ENCODE assay signal across 11 mouse cellular contexts in genomic region chr5:124966622-124967332, GRCm38 (mm10). TPM values are rescaled to one million over a fixed set of nuclear protein-coding genes. Genes with fewer than 3 reads are reported as not detected.
A peak's percentile ranks its signal among the peaks of the same experiment; 100 is the strongest.
DNase-seq lines count a peak whose midpoint lies in the region; ATAC-seq and TF ChIP-seq lines count a peak whose summit lies in the region.
"Had no signal": no experiment of that assay in that cellular context is flagged by ENCODE, and none has a peak within 500 bp of the region (broad histone marks: within the 10 kb centered on the region; RNA-seq: fewer than 3 reads in every experiment).

No protein-coding gene starts in this region.

- ATAC-seq in forebrain, postnatal 0 days, result peak; percentile 74
- no peak for ATAC-seq in forebrain, embryonic 14.5 days
- ATAC-seq: CD4-positive, CD25-positive, alpha-beta regulatory T cell, adult 4 months had no signal

- no peaks in the 10 kb centered on the region for H3K4me1 ChIP-seq in forebrain, postnatal 0 days (ENCODE audit: insufficient read depth)
- 0 out of 2 replicates have a peak, but pooled peaks cover 2% of the 10 kb centered on the region for H3K4me1 ChIP-seq in forebrain, embryonic 14.5 days (ENCODE audit: control insufficient read depth, insufficient read depth, low read length)

- H3K4me3 ChIP-seq in forebrain, postnatal 0 days (ENCODE audit: low read depth, low read length), result no peak overlapping the region
- H3K4me3 ChIP-seq in forebrain, embryonic 14.5 days (ENCODE audit: low read depth, low read length), result no peak overlapping the region
- H3K4me3 ChIP-seq: kidney, embryonic 15.5 days had no signal

- no peaks in the 10 kb centered on the region for H3K36me3 ChIP-seq in forebrain, postnatal 0 days (ENCODE audit: insufficient read depth)
- no peaks in the 10 kb centered on the region for H3K36me3 ChIP-seq in forebrain, embryonic 14.5 days (ENCODE audit: control insufficient read depth, insufficient read depth, low read length)
- H3K36me3 ChIP-seq: kidney, embryonic 15.5 days had no signal

- no peak overlapping the region for H3K4me2 ChIP-seq in forebrain, postnatal 0 days (ENCODE audit: low read depth)
- H3K4me2 ChIP-seq in forebrain, embryonic 14.5 days (ENCODE audit: low read length), result no peak overlapping the region
- H3K4me2 ChIP-seq: heart, embryonic 11.5 days; kidney, embryonic 15.5 days had no signal

- DNase-seq in forebrain, postnatal 0 days, result peak; percentile 50
- no peak for DNase-seq in forebrain, embryonic 14.5 days (ENCODE audit: low spot score)
- DNase-seq in urinary bladder, adult 18-20 months (ENCODE audit: low spot score in 2 of 2), result peak; percentile 26 to 35
- no peak for DNase-seq in urinary bladder, adult 2 months (ENCODE audit: low spot score)
- peak; percentile 34 to 43 for DNase-seq in gastrocnemius, postnatal 36 days
- no peak for DNase-seq in frontal cortex, postnatal 25 days (ENCODE audit: low spot score in 2 of 2)
- no peak for DNase-seq in adipocyte (ENCODE audit: low spot score)
- no peak for DNase-seq in thymus, adult 18-20 months

- no peak overlapping the region for H3K9ac ChIP-seq in forebrain, postnatal 0 days
- H3K9ac ChIP-seq in forebrain, embryonic 14.5 days (ENCODE audit: low read length), result no peak overlapping the region
- H3K9ac ChIP-seq: kidney, embryonic 15.5 days had no signal

- TF ChIP-seq CTCF in forebrain, postnatal 0 days (IDR thresholded peaks at IDR 0.05; ENCODE audit: low read depth), result no peak

- WGBS in forebrain, postnatal 0 days, result 66% methylated on average over 14 of the region's 14 CpGs
- 82% methylated on average over 14 of the region's 14 CpGs for WGBS in forebrain, embryonic 14.5 days

- no peaks in the 10 kb centered on the region for H3K27me3 ChIP-seq in forebrain, postnatal 0 days (ENCODE audit: insufficient read depth, low read length)
- no peaks in the 10 kb centered on the region for H3K27me3 ChIP-seq in forebrain, embryonic 14.5 days (replicated peaks; ENCODE audit: control insufficient read depth, insufficient read depth, low read length)
- H3K27me3 ChIP-seq: kidney, embryonic 15.5 days had no signal

- H3K27ac ChIP-seq in forebrain, postnatal 0 days (ENCODE audit: low read depth, low read length), result no peak overlapping the region
- no peak overlapping the region; the same call in 1 of the 2 replicates for H3K27ac ChIP-seq in forebrain, embryonic 14.5 days (ENCODE audit: low read depth, low read length)
- H3K27ac ChIP-seq: kidney, embryonic 15.5 days had no signal

- no peaks in the 10 kb centered on the region for H3K9me3 ChIP-seq in forebrain, postnatal 0 days (ENCODE audit: low read length)
- H3K9me3 ChIP-seq in forebrain, embryonic 14.5 days (replicated peaks; ENCODE audit: control insufficient read depth, low read length), result no peaks in the 10 kb centered on the region
- H3K9me3 ChIP-seq: kidney, embryonic 15.5 days had no signal

- intact Hi-C loops in gastrocnemius, postnatal 36 days (cut with DNase I), result no loop called here

RNA-seq across cellular contexts. Expression of gene Rflna, which starts 36.2 kb away (rescaled TPM):
- total RNA-seq in forebrain, postnatal 0 days (2014; rRNA removed), result 3.2 and 6.2 TPM in 2 replicates
- 4.4 and 4.8 TPM in 2 replicates for polyA plus RNA-seq in forebrain, postnatal 0 days (2015; fragmentation: Nextera tagmentation; extraction: Ambion mirVana)
- 3.2 and 3.5 TPM in 2 replicates for polyA plus RNA-seq in forebrain, embryonic 14.5 days (2014; fragmentation: Nextera tagmentation; extraction: Ambion mirVana)
- polyA plus RNA-seq in urinary bladder, adult 2 months (2012; rRNA removed), result 1.4 and 1.8 TPM in 2 replicates
- total RNA-seq in gastrocnemius, postnatal 36 days (2021), result under 1 TPM in 1 of 2 experiments, not detected in 1; 0.15 TPM
- polyA plus RNA-seq: CD4-positive, CD25-positive, alpha-beta regulatory T cell, adult 4 months had no signal

Comparison
In these comparisons a context has a peak if more than half of its experiments do, and no peak if none do; other contexts are left out.
1. DNase-seq: peak in forebrain, postnatal 0 days (single experiment), urinary bladder, adult 18-20 months (2 of 2) and gastrocnemius, postnatal 36 days (2 of 2); none in forebrain, embryonic 14.5 days (single experiment), urinary bladder, adult 2 months (single experiment), frontal cortex, postnatal 25 days (0 of 2), adipocyte (single experiment) and thymus, adult 18-20 months (0 of 2).